ENCODE assay signal across 11 mouse cellular contexts in the genomic region with DNA sequence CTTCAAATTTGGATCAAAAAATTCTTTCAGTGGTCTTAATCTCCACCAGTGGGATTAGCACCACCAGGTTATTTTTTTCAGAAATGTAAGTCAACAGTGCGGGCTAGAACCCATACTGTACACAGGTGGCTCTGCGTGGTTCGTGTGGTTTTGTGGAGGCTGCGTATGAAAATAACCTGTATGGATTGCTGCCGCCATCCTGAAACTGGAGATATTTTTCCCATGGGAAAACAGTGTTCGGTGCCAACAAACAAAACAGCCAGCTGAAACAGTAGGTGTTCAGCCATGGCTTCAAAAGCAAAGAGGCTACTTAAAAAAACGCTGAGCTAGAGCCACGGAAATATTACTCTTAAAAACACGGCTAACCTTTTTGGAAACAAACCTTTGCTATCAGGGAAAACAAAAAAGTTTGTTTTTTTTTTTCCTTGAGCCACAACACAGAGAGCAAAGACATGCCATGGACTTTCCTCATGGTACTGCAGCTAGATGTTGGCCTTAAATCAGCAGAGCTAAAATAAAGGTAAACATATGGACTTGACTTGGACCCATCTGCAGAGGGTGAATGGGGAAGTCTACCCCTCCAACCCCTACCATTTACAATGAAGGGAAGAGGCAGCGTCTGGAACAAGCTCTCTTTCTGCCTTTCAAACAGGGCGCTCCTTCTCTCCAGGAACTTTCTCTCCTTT. TPM values are rescaled to one million over a fixed set of nuclear protein-coding genes. Genes with fewer than 3 reads are reported as not detected.
DNase-seq lines count a peak whose midpoint lies in the region; ATAC-seq and TF ChIP-seq lines count a peak whose summit lies in the region.
"Had no signal": no experiment of that assay in that cellular context is flagged by ENCODE, and none has a peak within 500 bp of the region (broad histone marks: within the 10 kb centered on the region; RNA-seq: fewer than 3 reads in every experiment).

No protein-coding gene starts in this region.

- no peaks in the 10 kb centered on the region for H3K27me3 ChIP-seq in heart, postnatal 0 days (ENCODE audit: control insufficient read depth, insufficient read depth, low read length)
- no peaks in the 10 kb centered on the region for H3K27me3 ChIP-seq in neural tube, embryonic 11.5 days (ENCODE audit: control insufficient read depth, insufficient read depth, low read length)
- H3K27me3 ChIP-seq in hindbrain, embryonic 13.5 days: no peaks in the 10 kb centered on the region
- H3K27me3 ChIP-seq in stomach, postnatal 0 days (ENCODE audit: control insufficient read depth, insufficient read depth, low read length): no peaks in the 10 kb centered on the region
- no peaks in the 10 kb centered on the region for H3K27me3 ChIP-seq in liver, embryonic 12.5 days (replicated peaks)
- H3K27me3 ChIP-seq: megakaryocyte, embryonic 14.5 days had no signal

- no peak overlapping the region for H3K4me3 ChIP-seq in heart, postnatal 0 days (ENCODE audit: low read depth, low read length)
- no peak overlapping the region for H3K4me3 ChIP-seq in neural tube, embryonic 11.5 days (ENCODE audit: low read depth, low read length)
- H3K4me3 ChIP-seq in hindbrain, embryonic 13.5 days: no peak overlapping the region
- H3K4me3 ChIP-seq in stomach, postnatal 0 days (ENCODE audit: low read depth, low read length): no peak overlapping the region
- H3K4me3 ChIP-seq in liver, embryonic 12.5 days: no peak overlapping the region
- H3K4me3 ChIP-seq: megakaryocyte, embryonic 14.5 days had no signal

- ATAC-seq in heart, postnatal 0 days (ENCODE audit: insufficient read depth, low read depth): no peak
- ATAC-seq in neural tube, embryonic 11.5 days (ENCODE audit: insufficient read depth, low FRiP score, low TSS enrichment): no peak
- ATAC-seq in hindbrain, embryonic 13.5 days (ENCODE audit: low FRiP score): peak; percentile 49
- no peak for ATAC-seq in stomach, postnatal 0 days (ENCODE audit: low FRiP score, low TSS enrichment)
- no peak for ATAC-seq in liver, embryonic 12.5 days

- TF ChIP-seq CTCF in heart, postnatal 0 days (IDR thresholded peaks at IDR 0.05; ENCODE audit: low read depth): no peak
- TF ChIP-seq CTCF in stomach, postnatal 0 days (IDR thresholded peaks at IDR 0.05; ENCODE audit: low read depth): no peak

- H3K36me3 ChIP-seq in heart, postnatal 0 days (replicated peaks; ENCODE audit: control insufficient read depth, insufficient read depth, low read length): 0 out of 2 replicates have a peak, but pooled peaks cover 4% of the 10 kb centered on the region
- no peaks in the 10 kb centered on the region; the same call in 1 of the 2 replicates for H3K36me3 ChIP-seq in neural tube, embryonic 11.5 days (ENCODE audit: control insufficient read depth, insufficient read depth, low read length)
- peaks cover 7% of the 10 kb centered on the region; the same call in 1 of the 2 replicates for H3K36me3 ChIP-seq in hindbrain, embryonic 13.5 days
- H3K36me3 ChIP-seq in stomach, postnatal 0 days (ENCODE audit: control insufficient read depth, insufficient read depth, low read length): no peaks in the 10 kb centered on the region
- H3K36me3 ChIP-seq in liver, embryonic 12.5 days: no peaks in the 10 kb centered on the region

- H3K27ac ChIP-seq in heart, postnatal 0 days (ENCODE audit: low read depth): peak overlapping the region; percentile 20; the same call in 1 of the 2 replicates
- peak overlapping the region; percentile 69 for H3K27ac ChIP-seq in neural tube, embryonic 11.5 days (ENCODE audit: low read depth, low read length)
- H3K27ac ChIP-seq in hindbrain, embryonic 13.5 days: peak overlapping the region; percentile 42
- H3K27ac ChIP-seq in stomach, postnatal 0 days (replicated peaks): peak overlapping the region; percentile 54
- H3K27ac ChIP-seq in liver, embryonic 12.5 days: no peak overlapping the region

- no peak for DNase-seq in heart, postnatal 0 days (ENCODE audit: low spot score)
- no peak for DNase-seq in heart, postnatal 36 days
- no peak for DNase-seq in neural tube, embryonic 11.5 days (ENCODE audit: low spot score)
- DNase-seq in neural tube, embryonic 10.5 days (ENCODE audit: extremely low spot score, low spot score): no peak
- peak; percentile 27 for DNase-seq in stomach, postnatal 0 days (ENCODE audit: low spot score)
- DNase-seq in right cerebral cortex, postnatal 14 days: no peak
- DNase-seq: gastrocnemius, postnatal 36 days; retina, postnatal 1 day had no signal

- H3K9me3 ChIP-seq in heart, postnatal 0 days (replicated peaks; ENCODE audit: control insufficient read depth, low read length): no peaks in the 10 kb centered on the region
- H3K9me3 ChIP-seq in neural tube, embryonic 11.5 days (ENCODE audit: control insufficient read depth, low read length): no peaks in the 10 kb centered on the region
- no peaks in the 10 kb centered on the region for H3K9me3 ChIP-seq in hindbrain, embryonic 13.5 days
- H3K9me3 ChIP-seq in stomach, postnatal 0 days (ENCODE audit: control insufficient read depth, low read length): no peaks in the 10 kb centered on the region
- no peaks in the 10 kb centered on the region for H3K9me3 ChIP-seq in liver, embryonic 12.5 days (replicated peaks)

- H3K4me1 ChIP-seq in heart, postnatal 0 days (ENCODE audit: control insufficient read depth, insufficient read depth): peaks cover 17% of the 10 kb centered on the region
- H3K4me1 ChIP-seq in neural tube, embryonic 11.5 days (ENCODE audit: control insufficient read depth, insufficient read depth, low read length): peaks cover 14% of the 10 kb centered on the region
- H3K4me1 ChIP-seq in hindbrain, embryonic 13.5 days (replicated peaks): peaks cover 35% of the 10 kb centered on the region
- peaks cover 9% of the 10 kb centered on the region for H3K4me1 ChIP-seq in stomach, postnatal 0 days (replicated peaks; ENCODE audit: control insufficient read depth, insufficient read depth)
- H3K4me1 ChIP-seq in liver, embryonic 12.5 days: peaks cover 36% of the 10 kb centered on the region
- H3K4me1 ChIP-seq: megakaryocyte, embryonic 14.5 days had no signal

- TF ChIP-seq EP300 in heart, postnatal 0 days (IDR thresholded peaks at IDR 0.05; ENCODE audit: low read depth): no peak
- no peak for TF ChIP-seq EP300 in stomach, postnatal 0 days (optimal IDR thresholded peaks at IDR 0.05)

- 79% methylated on average over 11 of the region's 11 CpGs for WGBS in heart, postnatal 0 days
- WGBS in neural tube, embryonic 11.5 days: 66% methylated on average over 11 of the region's 11 CpGs
- 77% methylated on average over 11 of the region's 11 CpGs for WGBS in hindbrain, embryonic 13.5 days
- WGBS in stomach, postnatal 0 days: 60% methylated on average over 11 of the region's 11 CpGs
- 74% methylated on average over 11 of the region's 11 CpGs for WGBS in liver, embryonic 12.5 days (ENCODE audit: insufficient replicate concordance)

- no peak overlapping the region for H3K4me2 ChIP-seq in heart, postnatal 0 days (ENCODE audit: low read depth, low read length)
- H3K4me2 ChIP-seq in neural tube, embryonic 11.5 days (ENCODE audit: low read depth): no peak overlapping the region
- no peak overlapping the region for H3K4me2 ChIP-seq in hindbrain, embryonic 13.5 days
- H3K4me2 ChIP-seq in stomach, postnatal 0 days (replicated peaks; ENCODE audit: low read depth): no peak overlapping the region
- no peak overlapping the region for H3K4me2 ChIP-seq in liver, embryonic 12.5 days

- no peak overlapping the region for H3K9ac ChIP-seq in heart, postnatal 0 days (replicated peaks; ENCODE audit: low read depth, low read length)
- H3K9ac ChIP-seq in neural tube, embryonic 11.5 days (ENCODE audit: low read length): no peak overlapping the region
- H3K9ac ChIP-seq in hindbrain, embryonic 13.5 days: no peak overlapping the region
- no peak overlapping the region for H3K9ac ChIP-seq in stomach, postnatal 0 days (ENCODE audit: low read length)
- no peak overlapping the region for H3K9ac ChIP-seq in liver, embryonic 12.5 days

- intact Hi-C loops in heart, postnatal 36 days (cut with DNase I): no loop called here

RNA-seq across cellular contexts. Expression of a gene that starts 45.8 kb away (rescaled TPM):
- total RNA-seq in heart, postnatal 0 days (2014; rRNA removed; ENCODE audit: low replicate concordance): 139 and 171 TPM in 2 replicates
- polyA plus RNA-seq in heart, postnatal 0 days (2015; fragmentation: Nextera tagmentation; extraction: Ambion mirVana): 119 and 122 TPM in 2 replicates
- total RNA-seq in heart, postnatal 36 days (2021): 100 to 1,000 TPM; 144 to 157 TPM
- polyA plus RNA-seq in neural tube, embryonic 11.5 days (2014; fragmentation: Nextera tagmentation; extraction: Ambion mirVana): 197 and 210 TPM in 2 replicates
- polyA plus RNA-seq in hindbrain, embryonic 13.5 days (2015; fragmentation: Nextera tagmentation; extraction: Ambion mirVana): 338 and 343 TPM in 2 replicates
- 156 and 159 TPM in 2 replicates for polyA plus RNA-seq in stomach, postnatal 0 days (2015; fragmentation: Nextera tagmentation; extraction: Ambion mirVana)
- polyA plus RNA-seq in liver, embryonic 12.5 days (2016; fragmentation: Nextera tagmentation; extraction: Ambion mirVana): 26.1 and 26.2 TPM in 2 replicates
